15 mouse cellular contexts compared by ENCODE assay signal in the genomic region with DNA sequence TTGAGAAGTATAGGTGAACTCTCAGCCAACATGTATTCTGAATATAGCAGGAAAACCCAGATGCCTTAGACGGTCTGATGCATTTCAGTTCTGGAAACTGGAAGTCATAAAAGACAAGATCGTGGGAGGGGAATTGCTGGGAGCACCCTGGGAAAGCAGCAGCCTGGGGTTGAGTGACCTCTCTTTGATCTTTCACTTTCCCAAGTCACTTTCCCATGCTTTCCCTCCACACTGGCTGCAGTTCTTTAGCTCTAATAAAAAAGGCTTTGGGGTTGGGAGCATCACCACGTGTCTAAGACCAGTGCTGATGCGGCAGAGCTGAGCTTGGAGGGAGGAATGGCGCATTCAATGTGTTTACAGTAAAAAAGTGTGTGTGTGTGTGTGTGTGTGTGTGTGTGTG.
DNase-seq lines count a peak whose midpoint lies in the region; ATAC-seq and TF ChIP-seq lines count a peak whose summit lies in the region.
"Had no signal": no experiment of that assay in that cellular context is flagged by ENCODE, and none has a peak within 500 bp of the region (broad histone marks: within the 10 kb centered on the region; RNA-seq: fewer than 3 reads in every experiment).

No protein-coding gene starts in this region.

- no peak for TF ChIP-seq POLR2A in heart, adult 2 months (IDR thresholded peaks at IDR 0.05; ENCODE audit: insufficient read depth, low read depth, low read length)
- TF ChIP-seq POLR2A in liver, adult 2 months (IDR thresholded peaks at IDR 0.05; ENCODE audit: extremely low read depth, insufficient read depth, low read length), result no peak

- no peaks in the 10 kb centered on the region for H3K79me2 ChIP-seq in heart, adult 2 months (replicated peaks; ENCODE audit: control insufficient read depth, insufficient read depth, low read length)
- H3K79me2 ChIP-seq in liver, adult 2 months (ENCODE audit: control insufficient read depth, insufficient read depth, low read length), result no peaks in the 10 kb centered on the region

- no peak for DNase-seq in heart, adult 2 months
- DNase-seq in heart, postnatal 25 days (ENCODE audit: low spot score), result no peak
- DNase-seq in liver, adult 2 months (ENCODE audit: extremely low read depth, low read depth, low spot score), result no peak
- peak; percentile 19 for DNase-seq in lung, postnatal 25 days (ENCODE audit: low spot score)
- DNase-seq in left cerebral cortex, postnatal 25 days (ENCODE audit: low spot score in 2 of 2), result no peak
- DNase-seq in ovary, adult 18-20 months (ENCODE audit: low spot score), result no peak
- DNase-seq: cerebellum, postnatal 14 days; liver; thymus, adult 2 months had no signal

- intact Hi-C loops in heart, adult 2 months (cut with DNase I), result no loop called here
- intact Hi-C loops in heart, postnatal 25 days (cut with DNase I), result no loop called here
- intact Hi-C loops in left cerebral cortex, postnatal 25 days (cut with DNase I), result no loop called here

- H3K9ac ChIP-seq in heart, adult 2 months (ENCODE audit: low read depth, low read length), result no peak overlapping the region
- no peak overlapping the region for H3K9ac ChIP-seq in liver, adult 2 months (ENCODE audit: low read depth, low read length)
- H3K9ac ChIP-seq in liver, embryonic 12.5 days, result no peak overlapping the region
- no peak overlapping the region for H3K9ac ChIP-seq in intestine, postnatal 0 days (ENCODE audit: low read depth, low read length)
- H3K9ac ChIP-seq: embryonic facial prominence, embryonic 13.5 days; midbrain, embryonic 13.5 days had no signal

- no peaks in the 10 kb centered on the region for H3K9me3 ChIP-seq in liver, embryonic 12.5 days (replicated peaks)
- H3K9me3 ChIP-seq in intestine, postnatal 0 days (ENCODE audit: control insufficient read depth), result no peaks in the 10 kb centered on the region
- H3K9me3 ChIP-seq: embryonic facial prominence, embryonic 13.5 days; forebrain, embryonic 10.5 days; midbrain, embryonic 13.5 days had no signal

- TF ChIP-seq CTCF in heart, adult 2 months (IDR thresholded peaks at IDR 0.05), result no peak
- TF ChIP-seq CTCF in liver, adult 2 months (IDR thresholded peaks at IDR 0.05; ENCODE audit: low read depth, low read length), result no peak
- TF ChIP-seq CTCF in intestine, postnatal 0 days (IDR thresholded peaks at IDR 0.05; ENCODE audit: low read depth), result no peak

- H3K27me3 ChIP-seq in heart, adult 2 months (ENCODE audit: control insufficient read depth, insufficient read depth, low read length), result no peaks in the 10 kb centered on the region
- H3K27me3 ChIP-seq in liver, adult 2 months (ENCODE audit: control insufficient read depth, insufficient read depth, low read length), result no peaks in the 10 kb centered on the region
- peaks cover 6% of the 10 kb centered on the region for H3K27me3 ChIP-seq in liver, embryonic 12.5 days (replicated peaks)
- H3K27me3 ChIP-seq in intestine, postnatal 0 days (replicated peaks; ENCODE audit: control insufficient read depth, insufficient read depth, low read length), result no peaks in the 10 kb centered on the region
- H3K27me3 ChIP-seq: embryonic facial prominence, embryonic 13.5 days; midbrain, embryonic 13.5 days had no signal

- 55% methylated on average over 5 of the region's 5 CpGs for WGBS in heart, adult 2 months
- 60% methylated on average over 5 of the region's 5 CpGs for WGBS in liver, adult 2 months
- 59% methylated on average over 5 of the region's 5 CpGs for WGBS in liver, embryonic 12.5 days (ENCODE audit: insufficient replicate concordance)
- WGBS in intestine, postnatal 0 days, result 27% methylated on average over 5 of the region's 5 CpGs

- H3K36me3 ChIP-seq in heart, adult 2 months (ENCODE audit: control insufficient read depth, insufficient read depth, low read length), result no peaks in the 10 kb centered on the region
- no peaks in the 10 kb centered on the region for H3K36me3 ChIP-seq in liver, adult 2 months (ENCODE audit: control insufficient read depth, insufficient read depth, low read length)
- H3K36me3 ChIP-seq in liver, embryonic 12.5 days, result no peaks in the 10 kb centered on the region
- H3K36me3 ChIP-seq in intestine, postnatal 0 days (ENCODE audit: control insufficient read depth, insufficient read depth), result no peaks in the 10 kb centered on the region
- H3K36me3 ChIP-seq: embryonic facial prominence, embryonic 13.5 days; forebrain, embryonic 10.5 days; midbrain, embryonic 13.5 days had no signal

- TF ChIP-seq EP300 in heart, adult 2 months (IDR thresholded peaks at IDR 0.05; ENCODE audit: insufficient read depth, low read depth, low read length), result no peak

- peak overlapping the region; percentile 31 for H3K27ac ChIP-seq in heart, adult 2 months
- H3K27ac ChIP-seq in liver, adult 2 months (replicated peaks; ENCODE audit: insufficient read depth, low read depth, low read length), result 0 out of 2 replicates have a peak overlapping the region, but pooled peaks have one; percentile 8
- no peak overlapping the region for H3K27ac ChIP-seq in liver, embryonic 12.5 days
- no peak overlapping the region for H3K27ac ChIP-seq in intestine, postnatal 0 days (ENCODE audit: low read depth, low read length)
- H3K27ac ChIP-seq: embryonic facial prominence, embryonic 13.5 days; forebrain, embryonic 10.5 days; macrophage; midbrain, embryonic 13.5 days had no signal

- no peak overlapping the region for H3K4me3 ChIP-seq in heart, adult 2 months
- no peak overlapping the region for H3K4me3 ChIP-seq in liver, adult 2 months (ENCODE audit: insufficient read depth, low read depth, low read length)
- no peak overlapping the region for H3K4me3 ChIP-seq in liver, embryonic 12.5 days
- no peak overlapping the region for H3K4me3 ChIP-seq in intestine, postnatal 0 days (ENCODE audit: low read depth, low read length)
- H3K4me3 ChIP-seq: embryonic facial prominence, embryonic 13.5 days; forebrain, embryonic 10.5 days; midbrain, embryonic 13.5 days had no signal

- no peak overlapping the region for H3K4me2 ChIP-seq in liver, embryonic 12.5 days
- H3K4me2 ChIP-seq in intestine, postnatal 0 days (replicated peaks; ENCODE audit: low read depth), result no peak overlapping the region
- H3K4me2 ChIP-seq: embryonic facial prominence, embryonic 13.5 days; midbrain, embryonic 13.5 days had no signal

- H3K4me1 ChIP-seq in heart, adult 2 months (ENCODE audit: control insufficient read depth, insufficient read depth, low read length), result peaks cover 4% of the 10 kb centered on the region
- peaks cover 5% of the 10 kb centered on the region for H3K4me1 ChIP-seq in liver, adult 2 months (ENCODE audit: control insufficient read depth, insufficient read depth, low read length)
- no peaks in the 10 kb centered on the region for H3K4me1 ChIP-seq in liver, embryonic 12.5 days
- H3K4me1 ChIP-seq in intestine, postnatal 0 days (replicated peaks; ENCODE audit: control insufficient read depth, insufficient read depth, low read length), result no peaks in the 10 kb centered on the region

- ATAC-seq in liver, embryonic 12.5 days, result no peak
- ATAC-seq in intestine, postnatal 0 days, result 0 out of 2 replicates have a peak, but pooled peaks have one; percentile 31
- ATAC-seq: midbrain, embryonic 13.5 days had no signal

Comparison
In these comparisons a context has a peak if more than half of its experiments do, and no peak if none do; other contexts are left out.
1. H3K27ac ChIP-seq: peak in heart, adult 2 months (single experiment) and liver, adult 2 months (single experiment); none in liver, embryonic 12.5 days (single experiment) and intestine, postnatal 0 days (single experiment).